Comparison of ENCODE assay signal across 13 mouse cellular contexts in the genomic region with DNA sequence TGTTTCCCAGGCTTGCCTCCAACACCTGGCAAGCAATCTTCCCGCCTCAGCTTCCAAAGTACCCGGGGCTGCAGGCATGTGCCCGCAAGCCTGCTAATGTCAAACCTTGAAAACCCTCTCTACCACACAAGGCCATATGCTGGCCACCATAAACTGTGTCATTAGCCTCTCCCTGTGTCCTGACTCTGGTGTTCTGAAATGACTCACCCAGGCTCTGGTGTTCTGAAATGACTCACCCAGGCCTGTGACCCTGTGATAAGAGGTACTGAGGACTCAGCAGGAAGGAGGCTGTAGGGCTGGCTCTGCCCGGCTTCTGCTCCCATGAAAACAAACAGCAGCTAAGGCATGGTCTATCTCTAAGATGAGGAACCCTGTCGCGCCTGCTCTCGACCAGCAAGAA. TPM values are rescaled to one million over a fixed set of nuclear protein-coding genes. Genes with fewer than 3 reads are reported as not detected.
DNase-seq lines count a peak whose midpoint lies in the region; ATAC-seq and TF ChIP-seq lines count a peak whose summit lies in the region.
"Had no signal": no experiment of that assay in that cellular context is flagged by ENCODE, and none has a peak within 500 bp of the region (broad histone marks: within the 10 kb centered on the region; RNA-seq: fewer than 3 reads in every experiment).

No protein-coding gene starts in this region.

- WGBS in heart, embryonic 10.5 days, result 65% methylated on average over 7 of the region's 7 CpGs
- WGBS in macrophage (ENCODE audit: missing documents), result 62% methylated on average over 7 of the region's 7 CpGs
- WGBS in forebrain, embryonic 10.5 days, result 90% methylated on average over 7 of the region's 7 CpGs

- peaks cover 14% of the 10 kb centered on the region for H3K36me3 ChIP-seq in heart, embryonic 10.5 days
- H3K36me3 ChIP-seq in G1E (replicated peaks) (no peaks in the 10 kb centered on the region), macrophage (ENCODE audit: inconsistent target) (peaks cover 58% of the 10 kb centered on the region)
- H3K36me3 ChIP-seq in forebrain, embryonic 10.5 days (replicated peaks), result peaks cover 23% of the 10 kb centered on the region

- no peaks in the 10 kb centered on the region for H3K27me3 ChIP-seq in heart, embryonic 10.5 days (ENCODE audit: insufficient read depth, poor library complexity, severe bottlenecking)
- no peaks in the 10 kb centered on the region for H3K27me3 ChIP-seq in G1E (ENCODE audit: insufficient read depth, low read length)
- no peaks in the 10 kb centered on the region for H3K27me3 ChIP-seq in forebrain, embryonic 10.5 days (ENCODE audit: poor library complexity, severe bottlenecking)
- H3K27me3 ChIP-seq: embryonic facial prominence, embryonic 13.5 days had no signal

- DNase-seq in heart, embryonic 10.5 days (ENCODE audit: low spot score), result peak; percentile 92
- DNase-seq in heart, postnatal 25 days (ENCODE audit: low spot score), result no peak
- DNase-seq in G1E (ENCODE audit: low spot score), result no peak
- no peak for DNase-seq in embryo, embryonic 11 days
- DNase-seq in Muller cell, postnatal 12 days (ENCODE audit: inconsistent ontology term), result no peak
- no peak for DNase-seq in forebrain, embryonic 10.5 days (ENCODE audit: extremely low spot score, low spot score)
- DNase-seq: gastrocnemius, adult 2 months; layer of hippocampus, postnatal 36 days had no signal

- TF ChIP-seq CTCF in G1E (IDR thresholded peaks at IDR 0.05; ENCODE audit: low read depth, low read length), result no peak

- peaks cover 34% of the 10 kb centered on the region for H3K4me1 ChIP-seq in heart, embryonic 10.5 days
- peaks cover 24% of the 10 kb centered on the region for H3K4me1 ChIP-seq in G1E (ENCODE audit: insufficient read depth, low read depth, low read length)
- H3K4me1 ChIP-seq in forebrain, embryonic 10.5 days, result no peaks in the 10 kb centered on the region

- H3K9me3 ChIP-seq in heart, embryonic 10.5 days, result no peaks in the 10 kb centered on the region
- H3K9me3 ChIP-seq in G1E (replicated peaks), result no peaks in the 10 kb centered on the region
- no peaks in the 10 kb centered on the region for H3K9me3 ChIP-seq in forebrain, embryonic 10.5 days
- H3K9me3 ChIP-seq: embryonic facial prominence, embryonic 13.5 days; midbrain, embryonic 10.5 days had no signal

- intact Hi-C loops in heart, postnatal 25 days (cut with DNase I), result no loop called here

- H3K27ac ChIP-seq in heart, embryonic 10.5 days, result 0 out of 2 replicates have a peak overlapping the region, but pooled peaks have one; percentile 36
- peak overlapping the region; percentile 62 for H3K27ac ChIP-seq in macrophage
- no peak overlapping the region for H3K27ac ChIP-seq in forebrain, embryonic 10.5 days
- H3K27ac ChIP-seq: embryonic facial prominence, embryonic 13.5 days; gastrocnemius, adult 2 months; midbrain, embryonic 10.5 days had no signal

- peak; percentile 96 for ATAC-seq in G1E (ENCODE audit: extremely low read depth, insufficient number of reproducible peaks, low FRiP score, poor library complexity, severe bottlenecking)
- peak; percentile 99 for ATAC-seq in erythroid progenitor cell, adult 5-6 weeks (replicated peaks; ENCODE audit: low FRiP score, poor library complexity, severe bottlenecking)
- ATAC-seq: inflammation-experienced regulatory T-cells, adult 6 months had no signal

- peaks cover 76% of the 10 kb centered on the region for H3K79me2 ChIP-seq in macrophage (ENCODE audit: inconsistent target)

- H3K4me3 ChIP-seq in heart, embryonic 10.5 days, result no peak overlapping the region
- H3K4me3 ChIP-seq in G1E (ENCODE audit: low read depth, low read length) (no peak overlapping the region), macrophage (ENCODE audit: inconsistent target) (no peak overlapping the region)
- no peak overlapping the region for H3K4me3 ChIP-seq in forebrain, embryonic 10.5 days
- H3K4me3 ChIP-seq: embryonic facial prominence, embryonic 13.5 days; gastrocnemius, adult 2 months; midbrain, embryonic 10.5 days had no signal

RNA-seq across cellular contexts. Expression of gene Lgmn, which starts 13.3 kb away (rescaled TPM):
- 84.4 and 111 TPM in 2 replicates for polyA plus RNA-seq in heart, embryonic 10.5 days (2016; fragmentation: Nextera tagmentation; extraction: Ambion mirVana)
- total RNA-seq in heart, postnatal 25 days (2021), result 10 to 100 TPM; 62.2 to 72.2 TPM
- total RNA-seq in G1E (2014; fragmentation: Nextera tagmentation) (22.0 and 33.8 TPM in 2 replicates), G1E (2017) (14.0 and 17.3 TPM in 2 replicates)
- polyA plus RNA-seq in G1E (2012) (1.7 TPM in 2 replicates), macrophage (2018) (1,992 to 3,134 TPM (median 2,166 TPM) in 3 replicates)
- 16.3 and 28.1 TPM in 2 replicates for total RNA-seq in erythroid progenitor cell, adult 5-6 weeks (2015; ENCODE audit: low replicate concordance)
- 13.1 and 17.7 TPM in 2 replicates for total RNA-seq in erythroid progenitor cell, adult 5-6 weeks (2017; ENCODE audit: low replicate concordance)
- 100 to 1,000 TPM in 25 of 26 experiments, 10 to 100 TPM in 1; 88.6 to 854 (median 496) TPM for total RNA-seq in macrophage (2018; cell fraction: chromatin; rRNA removed)
- 1,000 to 10,000 TPM; 1,640 to 2,709 (median 2,101) TPM for total RNA-seq in macrophage (2018; cell fraction: cytosol; rRNA removed)
- total RNA-seq in macrophage (2018; cell fraction: nucleus; rRNA removed), result 1,000 to 10,000 TPM in 25 of 26 experiments, 100 to 1,000 TPM in 1; 456 to 3,671 (median 2,465) TPM
- 41.4 and 42.8 TPM in 2 replicates for polyA plus RNA-seq in forebrain, embryonic 10.5 days (2016; fragmentation: Nextera tagmentation; extraction: Ambion mirVana)

RNA-seq across cellular contexts. Expression of gene Golga5, which starts 42.6 kb away (rescaled TPM):
- 25.7 and 26.1 TPM in 2 replicates for polyA plus RNA-seq in heart, embryonic 10.5 days (2016; fragmentation: Nextera tagmentation; extraction: Ambion mirVana)
- 10 to 100 TPM; 23.8 to 24.4 TPM for total RNA-seq in heart, postnatal 25 days (2021)
- total RNA-seq in G1E (2014; fragmentation: Nextera tagmentation), result 60.6 and 63.6 TPM in 2 replicates
- total RNA-seq in G1E (2017), result 74.1 and 86.3 TPM in 2 replicates
- 7.5 and 10.1 TPM in 2 replicates for polyA plus RNA-seq in G1E (2012)
- total RNA-seq in erythroid progenitor cell, adult 5-6 weeks (2015; ENCODE audit: low replicate concordance), result 11.9 and 15.9 TPM in 2 replicates
- total RNA-seq in erythroid progenitor cell, adult 5-6 weeks (2017; ENCODE audit: low replicate concordance), result 20.3 and 20.7 TPM in 2 replicates
- 10 to 100 TPM; 22.0 to 67.7 (median 45.9) TPM for total RNA-seq in macrophage (2018; cell fraction: chromatin; rRNA removed)
- total RNA-seq in macrophage (2018; cell fraction: cytosol; rRNA removed), result 10 to 100 TPM; 16.6 to 31.3 (median 26.2) TPM
- total RNA-seq in macrophage (2018; cell fraction: nucleus; rRNA removed), result 10 to 100 TPM; 19.4 to 41.1 (median 29.3) TPM
- polyA plus RNA-seq in macrophage (2018), result 27.9 to 40.8 TPM (median 29.5 TPM) in 3 replicates
- polyA plus RNA-seq in forebrain, embryonic 10.5 days (2016; fragmentation: Nextera tagmentation; extraction: Ambion mirVana), result 25.0 and 26.3 TPM in 2 replicates

Comparison
In these comparisons a context has a peak if more than half of its experiments do, and no peak if none do; other contexts are left out.
1. RNA of gene Lgmn, which starts 13.3 kb away (polyA plus RNA-seq): 1,992 to 3,134 TPM in macrophage; 84.4 to 111 TPM in heart, embryonic 10.5 days, 41.4 to 42.8 TPM in forebrain, embryonic 10.5 days and 1.7 TPM in G1E; every median in the first group is over 10 times any median in the second.